ENCODE assay signal across 10 mouse cellular contexts in genomic region chr11:78488168-78488567, GRCm38 (mm10). TPM values are rescaled to one million over a fixed set of nuclear protein-coding genes. Genes with fewer than 3 reads are reported as not detected.
A peak's percentile ranks its signal among the peaks of the same experiment; 100 is the strongest.
DNase-seq lines count a peak whose midpoint lies in the region; ATAC-seq and TF ChIP-seq lines count a peak whose summit lies in the region.
"Had no signal": no experiment of that assay in that cellular context is flagged by ENCODE, and none has a peak within 500 bp of the region (broad histone marks: within the 10 kb centered on the region; RNA-seq: fewer than 3 reads in every experiment).

No protein-coding gene starts in this region.

- H3K27ac ChIP-seq in heart, embryonic 11.5 days (ENCODE audit: low read depth, low read length): no peak overlapping the region
- no peak overlapping the region for H3K27ac ChIP-seq in heart, postnatal 0 days (ENCODE audit: low read depth)
- H3K27ac ChIP-seq in midbrain, postnatal 0 days (ENCODE audit: low read depth, low read length): no peak overlapping the region
- H3K27ac ChIP-seq: liver, embryonic 15.5 days had no signal

- H3K27me3 ChIP-seq in heart, embryonic 11.5 days (ENCODE audit: control insufficient read depth, insufficient read depth, low read length): peaks cover 80% of the 10 kb centered on the region
- peaks cover 4% of the 10 kb centered on the region for H3K27me3 ChIP-seq in Patski
- H3K27me3 ChIP-seq in heart, postnatal 0 days (ENCODE audit: control insufficient read depth, insufficient read depth, low read length): peaks cover 75% of the 10 kb centered on the region
- H3K27me3 ChIP-seq in midbrain, postnatal 0 days (ENCODE audit: insufficient read depth, low read length): no peaks in the 10 kb centered on the region

- no peak for ATAC-seq in heart, embryonic 11.5 days (replicated peaks; ENCODE audit: insufficient number of reproducible peaks, low FRiP score, low TSS enrichment)
- no peak for ATAC-seq in Patski
- no peak for ATAC-seq in heart, postnatal 0 days (ENCODE audit: insufficient read depth, low read depth)
- no peak for ATAC-seq in midbrain, postnatal 0 days (ENCODE audit: low FRiP score)

- POLR2A ChIA-PET in Patski (lab: Charles Lee): interaction anchor here (1.1 to 1.8 kb wide), 2 partner anchors 10 to 62 kb away, joined by 3 to 6 read pairs; partner anchors contain the start of genes Sarm1 and Tmem97

- CTCF ChIA-PET in Patski (lab: Charles Lee): interaction anchor here (1.3 kb wide), 1 partner anchor 23 kb away, joined by 3 read pairs; the partner anchor contains the start of gene Slc46a1

- peak; percentile 88 for TF ChIP-seq CTCF in Patski (IDR thresholded peaks at IDR 0.05)
- TF ChIP-seq CTCF in heart, postnatal 0 days (IDR thresholded peaks at IDR 0.05; ENCODE audit: low read depth): peak; percentile 74
- TF ChIP-seq CTCF in midbrain, postnatal 0 days (IDR thresholded peaks at IDR 0.05): peak; percentile 90

- intact Hi-C loops in left cerebral cortex, postnatal 10 days (cut with DNase I): no loop called here

- peak; percentile 60 to 87 for DNase-seq in heart, adult 18-20 months
- DNase-seq in Patski (ENCODE audit: low read depth, low spot score): no peak
- DNase-seq in cerebellum, postnatal 36 days: peak; percentile 84 to 90
- peak; percentile 40 for DNase-seq in heart, postnatal 0 days (ENCODE audit: low spot score)
- DNase-seq in left cerebral cortex, postnatal 10 days (ENCODE audit: extremely low spot score in 1 of 2, low spot score in 2 of 2): peak; percentile 70 to 75
- peak; percentile 77 for DNase-seq in midbrain, postnatal 0 days (ENCODE audit: low spot score)
- peak; percentile 50 for DNase-seq in testis, postnatal 14 days (ENCODE audit: low spot score)

- no peak overlapping the region for H3K4me3 ChIP-seq in heart, embryonic 11.5 days (ENCODE audit: low read depth, low read length)
- no peak overlapping the region for H3K4me3 ChIP-seq in heart, postnatal 0 days (ENCODE audit: low read depth, low read length)
- H3K4me3 ChIP-seq in midbrain, postnatal 0 days (ENCODE audit: low read depth, low read length): no peak overlapping the region
- H3K4me3 ChIP-seq: liver, embryonic 15.5 days had no signal

- H3K36me3 ChIP-seq in heart, embryonic 11.5 days (ENCODE audit: control insufficient read depth, insufficient read depth, low read length): no peaks in the 10 kb centered on the region
- H3K36me3 ChIP-seq in heart, postnatal 0 days (replicated peaks; ENCODE audit: control insufficient read depth, insufficient read depth, low read length): no peaks in the 10 kb centered on the region
- H3K36me3 ChIP-seq in midbrain, postnatal 0 days (ENCODE audit: insufficient read depth, low read length): peaks cover 33% of the 10 kb centered on the region
- H3K36me3 ChIP-seq: liver, embryonic 15.5 days had no signal

- peaks cover 6% of the 10 kb centered on the region for H3K4me1 ChIP-seq in heart, embryonic 11.5 days (ENCODE audit: control insufficient read depth, insufficient read depth, low read length)
- no peaks in the 10 kb centered on the region for H3K4me1 ChIP-seq in heart, postnatal 0 days (ENCODE audit: control insufficient read depth, insufficient read depth)
- 0 out of 2 replicates have a peak, but pooled peaks cover 4% of the 10 kb centered on the region for H3K4me1 ChIP-seq in midbrain, postnatal 0 days (ENCODE audit: insufficient read depth, low read length)

- in situ Hi-C loops in Patski (cut with MboI; ENCODE audit: low pct_unique_long_range_greater_than_20kb): no loop called here

- WGBS in heart, embryonic 11.5 days (ENCODE audit: insufficient replicate concordance): 3% methylated on average over 8 of the region's 8 CpGs
- WGBS in heart, postnatal 0 days: 3% methylated on average over 8 of the region's 8 CpGs
- 5% methylated on average over 8 of the region's 8 CpGs for WGBS in midbrain, postnatal 0 days

- H3K9ac ChIP-seq in heart, embryonic 11.5 days (ENCODE audit: low read depth, low read length): no peak overlapping the region
- no peak overlapping the region for H3K9ac ChIP-seq in heart, postnatal 0 days (replicated peaks; ENCODE audit: low read depth, low read length)
- no peak overlapping the region for H3K9ac ChIP-seq in midbrain, postnatal 0 days (replicated peaks; ENCODE audit: low read length, poor library complexity, severe bottlenecking)
- H3K9ac ChIP-seq: liver, embryonic 15.5 days had no signal

- no peak overlapping the region for H3K4me2 ChIP-seq in heart, embryonic 11.5 days
- H3K4me2 ChIP-seq in heart, postnatal 0 days (ENCODE audit: low read depth, low read length): no peak overlapping the region
- no peak overlapping the region for H3K4me2 ChIP-seq in midbrain, postnatal 0 days (ENCODE audit: low read depth, low read length, poor library complexity, severe bottlenecking)
- H3K4me2 ChIP-seq: liver, embryonic 15.5 days had no signal

- no peaks in the 10 kb centered on the region for H3K9me3 ChIP-seq in heart, embryonic 11.5 days (replicated peaks; ENCODE audit: control insufficient read depth, low read length)
- H3K9me3 ChIP-seq in heart, postnatal 0 days (replicated peaks; ENCODE audit: control insufficient read depth, low read length): no peaks in the 10 kb centered on the region
- no peaks in the 10 kb centered on the region for H3K9me3 ChIP-seq in midbrain, postnatal 0 days (ENCODE audit: low read length)
- H3K9me3 ChIP-seq: liver, embryonic 15.5 days had no signal

- TF ChIP-seq EP300 in heart, postnatal 0 days (IDR thresholded peaks at IDR 0.05; ENCODE audit: low read depth): no peak

RNA-seq across cellular contexts. Expression of gene Sarm1, which starts 9.4 kb away (rescaled TPM):
- total RNA-seq in heart, adult 18-20 months (2021): under 1 TPM; 0.45 to 0.59 TPM
- polyA plus RNA-seq in heart, embryonic 11.5 days (2014; fragmentation: Nextera tagmentation; extraction: Ambion mirVana): 0.39 and 0.46 TPM in 2 replicates
- polyA plus RNA-seq in Patski (2021): 1.4 TPM
- not detected in 2 replicates for total RNA-seq in heart, postnatal 0 days (2014; rRNA removed; ENCODE audit: low replicate concordance)
- polyA plus RNA-seq in heart, postnatal 0 days (2015; fragmentation: Nextera tagmentation; extraction: Ambion mirVana): not detected in 2 replicates
- total RNA-seq in left cerebral cortex, postnatal 10 days (2021): 10 to 100 TPM; 51.2 to 59.2 TPM
- total RNA-seq in midbrain, postnatal 0 days (2014; rRNA removed): 63.2 and 66.3 TPM in 2 replicates
- 39.8 and 40.1 TPM in 2 replicates for polyA plus RNA-seq in midbrain, postnatal 0 days (2015; fragmentation: Nextera tagmentation; extraction: Ambion mirVana)

RNA-seq across cellular contexts. Expression of gene Vtn, which starts 10.7 kb away (rescaled TPM):
- total RNA-seq in heart, adult 18-20 months (2021): 10 to 100 TPM; 15.2 to 18.5 TPM
- 0.54 and 4.6 TPM in 2 replicates for polyA plus RNA-seq in heart, embryonic 11.5 days (2014; fragmentation: Nextera tagmentation; extraction: Ambion mirVana)
- not detected for polyA plus RNA-seq in Patski (2021)
- 0.73 and 2.3 TPM in 2 replicates for total RNA-seq in heart, postnatal 0 days (2014; rRNA removed; ENCODE audit: low replicate concordance)
- polyA plus RNA-seq in heart, postnatal 0 days (2015; fragmentation: Nextera tagmentation; extraction: Ambion mirVana): 2.7 and 4.0 TPM in 2 replicates
- 10 to 100 TPM; 74.5 to 75.4 TPM for total RNA-seq in left cerebral cortex, postnatal 10 days (2021)
- 114 and 120 TPM in 2 replicates for total RNA-seq in midbrain, postnatal 0 days (2014; rRNA removed)
- 139 and 160 TPM in 2 replicates for polyA plus RNA-seq in midbrain, postnatal 0 days (2015; fragmentation: Nextera tagmentation; extraction: Ambion mirVana)

RNA-seq across cellular contexts. Expression of gene Sebox, which starts 15.1 kb away (rescaled TPM):
- total RNA-seq in heart, adult 18-20 months (2021): not detected
- polyA plus RNA-seq in heart, embryonic 11.5 days (2014; fragmentation: Nextera tagmentation; extraction: Ambion mirVana): not detected in 2 replicates
- polyA plus RNA-seq in Patski (2021): not detected
- not detected in 2 replicates for total RNA-seq in heart, postnatal 0 days (2014; rRNA removed; ENCODE audit: low replicate concordance)
- polyA plus RNA-seq in heart, postnatal 0 days (2015; fragmentation: Nextera tagmentation; extraction: Ambion mirVana): not detected in 2 replicates
- 1 to 10 TPM in 1 of 2 experiments, under 1 TPM in 1; 0.61 to 1.1 TPM for total RNA-seq in left cerebral cortex, postnatal 10 days (2021)
- 0.71 TPM in 1 of 2 replicates, not detected in the other for total RNA-seq in midbrain, postnatal 0 days (2014; rRNA removed)
- not detected in 2 replicates for polyA plus RNA-seq in midbrain, postnatal 0 days (2015; fragmentation: Nextera tagmentation; extraction: Ambion mirVana)
- total RNA-seq: adrenal gland, postnatal 4 days had no signal

RNA-seq across cellular contexts. Expression of gene Slc46a1, which starts 22.7 kb away (rescaled TPM):
- 1 to 10 TPM; 2.5 to 2.7 TPM for total RNA-seq in heart, adult 18-20 months (2021)
- 7.8 and 8.0 TPM in 2 replicates for polyA plus RNA-seq in heart, embryonic 11.5 days (2014; fragmentation: Nextera tagmentation; extraction: Ambion mirVana)
- 15.6 TPM for polyA plus RNA-seq in Patski (2021)
- 3.7 and 8.4 TPM in 2 replicates for total RNA-seq in heart, postnatal 0 days (2014; rRNA removed; ENCODE audit: low replicate concordance)
- 4.5 TPM in 2 replicates for polyA plus RNA-seq in heart, postnatal 0 days (2015; fragmentation: Nextera tagmentation; extraction: Ambion mirVana)
- total RNA-seq in left cerebral cortex, postnatal 10 days (2021): 1 to 10 TPM; 8.7 to 9.6 TPM
- 15.0 and 17.5 TPM in 2 replicates for total RNA-seq in midbrain, postnatal 0 days (2014; rRNA removed)
- polyA plus RNA-seq in midbrain, postnatal 0 days (2015; fragmentation: Nextera tagmentation; extraction: Ambion mirVana): 19.1 and 19.6 TPM in 2 replicates

RNA-seq across cellular contexts. Expression of gene Tmem199, which starts 23.8 kb away (rescaled TPM):
- total RNA-seq in heart, adult 18-20 months (2021): 10 to 100 TPM; 10.4 to 12.2 TPM
- 57.0 and 63.9 TPM in 2 replicates for polyA plus RNA-seq in heart, embryonic 11.5 days (2014; fragmentation: Nextera tagmentation; extraction: Ambion mirVana)
- polyA plus RNA-seq in Patski (2021): 48.0 TPM
- 13.1 and 29.9 TPM in 2 replicates for total RNA-seq in heart, postnatal 0 days (2014; rRNA removed; ENCODE audit: low replicate concordance)
- polyA plus RNA-seq in heart, postnatal 0 days (2015; fragmentation: Nextera tagmentation; extraction: Ambion mirVana): 35.0 and 36.4 TPM in 2 replicates
- 10 to 100 TPM; 37.2 to 38.7 TPM for total RNA-seq in left cerebral cortex, postnatal 10 days (2021)
- total RNA-seq in midbrain, postnatal 0 days (2014; rRNA removed): 46.2 and 48.2 TPM in 2 replicates
- 92.4 and 96.0 TPM in 2 replicates for polyA plus RNA-seq in midbrain, postnatal 0 days (2015; fragmentation: Nextera tagmentation; extraction: Ambion mirVana)

Comparison
In these comparisons a context has a peak if more than half of its experiments do, and no peak if none do; other contexts are left out.
1. RNA of gene Sarm1, which starts 9.4 kb away (total RNA-seq): 63.2 to 66.3 TPM in midbrain, postnatal 0 days and 51.2 to 59.2 TPM in left cerebral cortex, postnatal 10 days; 0.45 to 0.59 TPM in heart, adult 18-20 months and not detected in heart, postnatal 0 days; every median in the first group is over 10 times any median in the second.
2. Peak in every context shown above with its lines, with median percentiles within 50 percentile points of each other: CTCF ChIP-seq.